Mouse (Mus musculus): ENCODE results near the gene Gm9936.

- TF ChIP-seq CTCF (IDR thresholded peaks at IDR 0.05; ENCODE audit: borderline replicate concordance, insufficient read depth, low read length) (peak; percentile 62; the same call in 1 of the 2 replicates), POLR2A (IDR thresholded peaks at IDR 0.05; ENCODE audit: low read depth, low read length) (no peak)
Observed at GRCm38 (mm10) chr5:114824197-114824596, 34.3 kb downstream of the Gm9936 start.

All from embryonic fibroblast, embryonic 13.5 days (primary cell).